Mouse (Mus musculus): ENCODE measurements at regions not wholly inside any gene's neighbourhood (a gene's known extent, or its start where the extent isn't known, plus 50 kb on each side); places are given as distances from the start of the nearest gene placed in this dataset.
A peak's percentile ranks its signal among the peaks of the same experiment; 100 is the strongest.

DNA sequence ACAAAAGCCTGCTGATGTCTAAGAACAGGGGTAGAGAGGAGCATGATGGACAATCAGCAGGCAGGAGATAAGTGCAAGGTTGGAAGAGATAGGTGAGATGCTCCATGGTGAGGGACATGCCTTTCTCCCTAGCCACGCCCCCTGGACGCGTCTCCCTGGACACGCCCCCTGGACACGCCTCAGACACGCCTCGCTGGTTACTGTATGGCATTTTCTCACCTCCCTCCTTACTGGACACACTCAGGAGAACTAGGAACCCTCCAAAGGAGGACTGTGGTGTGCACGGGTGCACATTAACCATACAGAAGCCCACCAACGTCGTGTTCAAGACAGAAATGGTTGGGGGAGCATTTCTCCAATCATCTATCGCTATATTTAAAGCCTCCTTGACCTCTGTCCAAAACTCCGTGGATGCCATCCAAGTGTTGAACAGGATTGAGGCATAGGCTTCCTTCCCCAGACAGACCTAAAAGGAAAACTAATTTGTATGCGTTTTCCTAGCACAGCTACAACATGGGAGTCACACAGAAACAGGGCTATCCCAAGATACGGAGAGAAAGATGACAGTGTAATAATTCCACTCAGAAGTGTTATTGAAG is 168.4 kb upstream of the Fam19a5 start:
- DNase-seq = peak; percentile 25

DNA sequence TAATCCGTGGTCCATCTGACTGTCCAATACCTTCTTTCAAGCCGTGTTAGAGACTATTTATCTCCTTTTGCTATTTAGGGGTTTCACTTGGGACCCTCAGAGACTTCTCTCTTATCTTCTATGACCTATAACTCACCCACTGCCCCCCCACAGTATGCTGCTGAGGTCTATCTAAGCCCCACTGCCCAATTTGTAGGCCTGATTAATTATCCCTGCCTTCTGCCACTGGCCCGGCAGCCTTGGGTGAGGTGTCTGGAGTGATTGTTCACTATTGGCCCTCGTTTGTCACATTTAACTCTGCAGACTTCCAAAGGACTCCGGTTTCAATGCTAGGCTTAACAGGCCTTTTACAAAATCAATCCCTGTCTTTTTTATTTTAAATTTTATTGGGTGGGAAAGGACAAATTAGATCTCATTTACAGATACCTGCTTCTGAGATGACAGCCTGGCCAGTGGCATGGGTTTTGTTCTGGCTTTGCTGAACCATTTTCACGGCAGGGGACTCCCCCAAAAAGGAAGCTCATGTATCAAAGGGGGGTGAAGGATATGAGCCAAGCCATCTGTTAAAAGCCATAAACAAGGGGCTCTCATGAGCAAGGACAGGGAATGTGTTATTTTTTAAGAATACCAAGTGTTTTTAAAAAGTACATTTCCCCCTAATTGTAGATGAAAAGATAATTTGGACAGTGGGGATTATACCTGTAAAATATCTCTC is 160.4 kb upstream of the Fam19a5 start:
- DNase-seq = peak; percentile 47

DNA sequence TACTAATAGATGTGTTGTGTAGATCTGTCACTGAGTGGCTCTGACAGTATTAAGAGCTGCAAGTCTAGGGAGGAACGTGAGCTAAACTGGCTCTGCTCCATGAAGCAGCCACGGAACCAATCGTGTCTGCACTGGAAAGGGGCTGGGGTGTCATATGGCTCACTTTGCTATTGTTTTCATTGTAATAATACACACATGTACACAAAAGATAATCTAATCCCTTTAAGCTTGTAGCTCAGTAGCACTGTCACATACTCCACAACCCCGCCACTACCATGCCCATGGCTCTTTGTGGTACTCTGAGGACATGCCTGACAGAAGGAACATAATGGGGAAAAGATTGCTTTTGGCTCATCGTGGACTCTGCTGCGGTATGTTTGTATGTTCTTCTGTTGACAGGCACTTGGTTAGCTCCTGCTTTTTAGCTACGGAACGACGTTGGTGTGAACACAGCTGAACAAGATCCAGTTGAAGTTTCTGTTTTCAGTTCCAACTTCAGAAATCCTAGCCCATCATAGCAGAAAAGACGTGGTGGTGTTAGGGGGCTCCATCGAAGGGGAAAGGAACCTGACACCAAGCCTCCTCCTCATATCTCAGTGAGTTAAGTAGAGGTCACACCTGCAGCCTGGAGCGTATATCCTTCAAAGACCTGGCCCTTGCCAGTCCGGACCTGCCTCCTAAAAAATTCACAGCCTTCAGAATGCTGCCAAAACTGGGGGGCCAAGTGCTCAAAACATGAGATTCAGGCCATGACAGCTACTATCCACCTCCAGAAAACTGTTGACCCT is 159.6 kb upstream of the Fam19a5 start:
- no peak for DNase-seq

DNA sequence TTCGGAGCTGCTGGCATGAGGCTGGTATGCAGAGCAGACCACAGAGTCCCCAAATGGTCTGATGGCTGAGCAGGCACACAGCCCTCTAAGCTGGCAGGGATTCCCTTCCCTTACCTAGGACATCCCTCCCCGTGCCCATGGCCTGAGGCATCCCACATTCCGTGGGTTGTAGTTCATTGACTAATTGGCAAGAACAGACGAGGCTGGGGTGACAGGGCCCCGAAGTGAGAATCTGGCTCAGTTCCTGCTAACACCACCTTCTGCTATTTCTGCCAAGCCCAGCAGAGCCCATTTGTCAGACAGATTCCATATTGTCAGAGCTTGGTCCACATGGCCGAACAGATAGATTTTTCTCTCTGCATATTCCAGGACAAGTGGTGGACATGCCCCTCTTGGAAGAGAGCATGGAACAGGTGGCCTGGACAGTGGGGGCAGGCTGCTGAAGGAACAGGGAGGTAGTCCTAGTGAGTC is 157.6 kb upstream of the Fam19a5 start:
- peak; percentile 87 for DNase-seq

DNA sequence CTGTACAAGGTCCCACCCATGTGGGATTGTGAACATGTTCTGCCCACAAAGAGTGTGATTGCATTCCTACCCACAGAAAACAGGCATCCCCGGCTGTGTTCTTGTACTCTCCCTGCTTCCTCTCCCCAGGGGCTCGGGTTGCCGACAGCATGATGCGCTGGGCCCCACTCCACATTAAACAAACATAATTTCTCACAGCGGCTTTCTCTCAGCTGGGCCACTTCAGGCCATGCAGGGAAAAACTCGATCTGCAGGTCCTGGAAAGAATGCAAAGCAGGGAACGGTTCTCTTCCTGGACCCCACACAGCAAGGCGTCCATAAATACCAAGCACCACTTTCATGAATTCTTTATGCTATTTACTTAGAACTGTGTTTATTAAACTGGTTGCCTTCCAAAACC is 152.7 kb upstream of the Fam19a5 start:
- DNase-seq = no peak

DNA sequence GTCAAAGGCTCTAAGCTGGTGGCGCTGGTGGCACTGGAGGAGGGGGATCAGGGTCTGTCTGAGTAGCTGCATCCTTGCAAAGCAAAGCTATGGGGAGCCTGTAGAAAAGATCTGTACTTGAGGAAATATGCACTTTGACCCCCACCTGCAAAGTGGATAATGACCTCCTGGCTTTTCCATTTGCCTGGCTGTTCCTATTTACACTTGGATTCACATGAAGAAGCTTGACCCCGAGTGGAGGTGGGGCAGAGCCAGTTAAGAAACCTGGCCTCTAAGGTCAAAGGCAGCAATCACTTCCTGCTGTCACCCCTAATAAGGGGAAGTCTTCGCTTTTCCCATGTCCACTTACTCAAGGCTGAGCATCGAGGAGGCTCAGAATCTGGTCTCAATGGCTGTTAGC is 145.7 kb upstream of the Fam19a5 start:
- DNase-seq = no peak

DNA sequence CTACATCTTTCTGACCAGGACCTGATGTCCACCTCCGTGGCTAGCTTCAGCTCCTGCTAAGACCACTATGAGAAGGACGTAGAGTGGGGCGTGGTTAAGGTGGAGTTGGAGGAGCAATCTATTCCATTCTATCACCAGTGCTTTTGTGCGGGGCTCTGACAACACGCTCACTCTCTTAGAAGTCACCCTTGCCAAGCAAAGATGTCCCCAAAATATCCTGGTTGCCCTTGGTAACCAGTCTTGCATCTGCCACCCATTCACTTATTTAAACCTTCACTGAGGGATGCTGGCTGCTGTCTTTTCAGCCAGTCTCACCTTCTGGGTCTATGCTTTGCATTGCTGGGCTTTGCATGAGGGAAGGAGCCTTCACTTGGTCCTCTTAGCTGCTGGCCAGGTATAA is 138.4 kb upstream of the Fam19a5 start:
- DNase-seq = no peak

DNA sequence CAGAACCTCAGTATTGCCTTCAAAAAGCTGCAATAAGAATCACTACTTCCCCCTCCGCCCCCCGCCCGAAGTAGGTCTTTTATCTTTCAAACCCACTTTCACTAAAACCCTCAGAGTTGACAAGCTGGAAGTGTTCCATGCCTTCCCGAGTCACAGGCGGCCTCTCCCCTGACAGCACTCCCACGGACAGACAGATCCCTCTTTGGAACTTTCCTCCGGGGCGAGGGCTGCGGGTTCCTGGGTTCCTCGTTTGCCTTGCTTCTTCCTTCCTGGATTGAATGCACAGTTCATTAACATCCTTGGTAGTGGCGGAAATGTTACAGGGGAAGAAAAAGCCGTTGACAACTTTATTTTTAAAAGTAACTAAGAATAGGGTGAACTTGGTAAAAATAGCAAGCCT is 132.1 kb upstream of the Fam19a5 start:
- DNase-seq = no peak

DNA sequence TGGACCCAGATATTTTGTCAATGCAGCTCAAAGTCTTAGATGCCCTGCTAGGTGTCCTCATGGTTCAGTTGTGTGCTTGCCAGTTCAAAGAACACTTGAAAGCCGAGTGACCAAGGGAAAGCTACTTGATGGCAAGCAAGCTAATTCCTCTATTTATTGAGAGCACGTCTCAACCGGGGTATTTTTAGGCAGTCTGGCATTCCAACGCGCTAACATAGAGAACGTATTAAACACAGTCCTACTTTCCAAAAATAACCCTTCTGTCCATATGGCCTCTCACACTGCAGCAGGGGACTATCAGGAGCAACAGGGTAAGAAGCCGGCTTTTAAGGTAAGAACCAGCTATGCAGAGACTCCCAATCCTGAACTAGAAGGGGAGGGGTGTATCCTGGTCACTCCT is 128.1 kb upstream of the Fam19a5 start:
- DNase-seq = peak; percentile 29

DNA sequence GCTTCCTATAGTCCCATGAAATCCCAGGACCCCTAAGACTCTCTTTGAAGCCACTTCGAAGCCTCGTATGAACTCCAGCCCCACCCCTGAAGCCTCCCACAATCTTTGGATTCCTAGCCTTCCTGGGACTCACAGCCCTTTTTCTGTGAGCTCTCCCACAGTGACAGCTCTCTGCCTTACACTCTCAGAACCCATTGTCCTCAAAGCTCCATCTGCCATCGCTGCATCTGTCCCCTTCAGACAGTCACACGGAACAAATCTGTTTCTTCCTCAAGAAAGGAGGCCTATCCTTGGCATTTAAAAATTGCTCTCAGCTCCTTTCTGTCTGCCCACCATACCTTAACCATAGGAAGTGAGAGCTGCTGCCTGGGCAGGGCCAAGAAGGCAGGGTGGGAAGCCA is 122.4 kb upstream of the Fam19a5 start:
- no peak for DNase-seq

DNA sequence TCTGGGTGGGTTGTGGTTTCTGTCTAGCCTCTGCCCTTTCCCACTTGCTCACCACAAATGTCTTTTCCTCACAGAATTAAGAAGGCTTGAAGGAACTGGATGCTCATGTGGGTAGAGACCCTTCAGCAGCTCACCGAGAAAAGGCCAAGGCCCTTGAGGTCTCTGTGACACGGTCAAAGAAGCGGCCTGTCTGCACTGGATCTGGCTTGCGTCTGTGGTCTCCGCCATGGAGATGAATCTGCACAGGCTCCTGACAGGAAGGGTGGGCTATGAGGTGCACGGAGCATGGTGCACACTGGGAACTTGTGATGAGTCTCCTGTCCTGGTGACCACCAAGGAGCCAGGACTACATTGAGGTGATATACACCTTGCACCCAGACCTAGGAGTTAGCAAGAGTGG is 110.8 kb upstream of the Fam19a5 start:
- DNase-seq = no peak

DNA sequence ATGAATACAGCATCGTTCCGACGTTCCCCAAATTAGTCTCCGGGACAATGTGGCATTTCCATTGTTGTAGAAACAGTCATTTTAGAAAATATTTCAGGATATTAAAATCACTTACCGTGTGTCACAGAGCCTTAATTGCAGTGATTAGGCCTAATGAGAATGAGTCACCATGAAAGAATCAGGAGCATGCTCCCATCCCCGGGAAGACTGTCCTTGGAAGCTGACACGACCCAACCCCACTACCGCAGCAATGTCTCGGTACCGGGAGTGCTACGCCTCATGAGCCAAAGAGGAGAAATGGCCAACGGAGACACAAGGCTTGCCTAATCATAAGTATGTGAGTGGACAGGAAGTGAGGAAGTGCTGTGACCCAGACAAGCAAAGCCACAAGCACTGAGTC is 110.2 kb upstream of the Fam19a5 start:
- DNase-seq = no peak

DNA sequence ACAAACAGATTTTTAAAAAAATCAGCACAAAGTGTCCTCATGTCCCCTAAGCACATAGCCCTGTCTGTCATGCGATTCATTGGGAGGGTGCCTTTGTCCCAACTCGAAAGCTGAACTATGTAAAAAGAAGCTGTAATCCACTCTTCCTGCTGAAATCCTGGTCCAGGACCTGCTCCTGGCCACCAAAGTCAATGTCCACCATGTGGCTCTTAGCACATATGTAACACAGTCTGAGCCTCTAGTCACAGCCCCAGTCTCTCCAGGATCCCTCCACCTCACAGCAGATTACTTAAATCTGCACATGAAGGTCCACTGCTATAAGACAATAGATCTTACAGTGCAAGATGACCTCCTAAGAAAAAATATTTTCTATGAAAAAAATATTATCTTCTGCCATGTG is 108.5 kb upstream of the Fam19a5 start:
- no peak for DNase-seq

DNA sequence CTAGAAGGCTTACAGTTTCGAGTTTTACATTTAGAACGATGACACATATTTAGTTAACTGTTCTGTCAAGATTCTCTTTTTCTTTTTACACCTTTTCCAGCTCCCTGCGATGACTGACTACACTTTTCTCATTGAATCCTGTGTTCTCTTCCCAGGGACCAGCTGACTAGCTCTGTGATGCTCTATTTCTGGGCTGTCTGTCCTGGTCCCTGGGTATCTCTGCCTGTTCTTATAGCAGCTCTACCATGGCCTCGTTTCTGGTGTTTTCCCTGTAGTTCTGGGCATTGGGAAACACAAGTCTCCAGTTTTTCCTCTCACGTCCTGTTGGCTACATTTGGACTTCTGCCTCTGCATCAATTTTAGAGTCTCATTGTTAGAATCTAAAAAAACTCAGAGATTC is 106.5 kb upstream of the Fam19a5 start:
- DNase-seq = no peak

DNA sequence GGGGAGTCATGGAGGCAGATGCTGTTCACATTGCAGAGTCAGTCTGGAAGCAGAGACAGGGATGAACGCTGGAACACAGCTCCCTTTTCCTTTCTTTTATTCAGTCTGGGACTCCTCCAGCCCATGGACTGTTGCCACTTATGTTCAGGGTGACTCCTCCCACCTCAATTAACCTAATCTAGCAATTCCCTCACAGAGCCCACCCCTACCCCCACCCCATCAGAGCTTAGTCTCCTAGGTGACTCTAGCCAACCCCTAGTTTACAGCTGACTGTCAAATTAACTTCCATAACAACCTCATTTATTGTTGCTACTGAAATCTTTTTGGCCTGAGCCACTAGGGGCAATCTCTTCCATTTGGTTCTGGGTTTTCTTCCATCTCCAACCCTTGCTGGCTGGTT is 85.2 kb upstream of the Fam19a5 start:
- no peak for DNase-seq

DNA sequence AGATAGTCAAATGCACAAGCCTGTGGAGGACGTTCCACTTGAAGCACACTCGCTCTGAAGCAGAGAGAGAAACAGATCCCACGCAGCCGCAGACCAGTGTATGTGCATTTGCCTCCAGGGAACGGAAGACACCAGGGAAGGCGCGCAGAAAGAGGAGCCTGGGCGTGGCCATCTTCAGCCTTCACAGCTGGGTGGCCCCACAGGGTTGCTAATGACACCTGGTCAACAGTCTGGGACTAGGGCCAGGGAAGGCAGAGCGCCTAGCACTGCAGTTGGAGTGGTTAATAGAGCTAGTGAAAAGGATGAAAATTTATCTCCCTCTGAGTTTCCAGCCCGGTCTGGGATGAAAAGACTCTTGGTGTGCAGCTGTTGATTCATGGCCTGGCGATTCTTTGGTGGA is 67.9 kb upstream of the Fam19a5 start:
- DNase-seq = no peak

DNA sequence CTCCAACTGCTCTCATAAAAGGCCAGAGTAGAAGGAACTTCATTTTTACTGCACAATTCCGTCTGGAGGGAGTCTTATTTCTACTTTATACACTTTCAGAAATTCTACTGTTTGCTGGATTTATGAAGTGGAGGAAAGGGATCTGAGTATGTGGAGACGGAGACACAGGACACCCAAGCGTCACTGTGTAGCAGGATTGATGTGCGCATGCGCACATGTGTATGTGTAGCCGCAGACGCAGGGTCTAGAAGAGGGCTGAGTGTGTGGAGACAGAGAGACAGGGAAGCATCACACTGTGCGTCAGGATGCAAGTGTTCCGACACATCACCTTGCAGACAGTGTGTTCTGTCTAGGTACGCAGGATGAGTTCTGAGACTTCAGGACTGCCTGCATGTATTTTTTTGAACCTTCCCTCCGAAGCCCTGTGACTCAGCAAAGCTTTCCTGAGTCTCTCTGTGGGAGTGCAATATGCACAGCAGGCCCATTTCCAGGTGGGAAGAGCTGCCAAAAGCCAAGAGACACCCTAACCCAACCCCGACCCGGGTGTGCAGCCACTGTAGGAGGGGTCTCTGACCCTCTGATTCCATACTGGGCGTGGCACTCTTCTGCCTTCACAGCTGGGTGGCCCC is 67.1 kb upstream of the Fam19a5 start:
- DNase-seq = no peak

DNA sequence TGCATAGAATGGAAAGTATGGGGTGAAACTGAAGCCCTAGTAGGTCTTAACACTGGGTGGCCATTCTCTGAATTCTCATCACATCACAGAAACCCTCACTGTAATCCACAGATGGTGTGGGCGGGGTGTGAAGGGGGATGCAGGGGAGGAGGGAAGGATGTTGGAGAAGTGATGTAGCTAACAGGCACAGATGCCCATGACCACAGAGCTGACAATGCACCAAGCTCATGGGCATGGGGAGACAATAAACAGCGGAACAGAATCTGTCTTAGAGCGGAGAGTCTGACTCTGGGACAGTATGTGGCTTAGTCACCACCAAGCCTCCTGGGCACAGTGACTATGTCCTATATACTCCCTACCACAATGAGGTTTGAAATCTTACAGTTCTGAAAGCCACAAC is 63.3 kb upstream of the Fam19a5 start:
- no peak for DNase-seq
